Mouse (Mus musculus) ES-E14 (cell line): ENCODE results near the gene Klf6.

ENCODE experiments used
- HCFC1 ChIP-seq: IDR thresholded peaks from 2 replicates; pipeline ENCODE4 v1.6.1; 2012; ENCODE audit warnings: low read length, inconsistent platforms, borderline replicate concordance; ENCODE audit not compliant: insufficient read depth
- MAFK ChIP-seq: IDR thresholded peaks from 2 replicates; pipeline ENCODE4 v1.6.1; 2014; ENCODE audit warnings: mild to moderate bottlenecking, low read depth, low read length, inconsistent platforms; ENCODE audit not compliant: insufficient read depth

GRCm38 (mm10) chr13:5869433-5869832 is 8.2 kb downstream of the Klf6 start:
- TF ChIP-seq MAFK, result no peak
- no peak for TF ChIP-seq HCFC1
